Mouse (Mus musculus) midbrain, embryonic 12.5 days (tissue): ENCODE data around the gene Fat3. TPM values are rescaled to one million over a fixed set of nuclear protein-coding genes. Genes with fewer than 3 reads are reported as not detected.

Source experiments
- ATAC-seq: fragments of 200-750 bp; cut with Nextera tagmentation; 2 replicates; pipeline ENCODE4 v1.8.0; 2017; ENCODE audit warnings: low read depth, moderate TSS enrichment, moderate library complexity; ENCODE audit not compliant: low FRiP score
- H3K27ac ChIP-seq: fragments of 300-500 bp; sonication (generic); replicated peaks from 2 replicates; pipeline ENCODE4 v1.5.1; 2016; ENCODE audit warnings: mild to moderate bottlenecking
- H3K27me3 ChIP-seq: fragments of 300-500 bp; sonication (generic); 2 replicates; pipeline ENCODE4 v1.6.1; 2016; ENCODE audit warnings: mild to moderate bottlenecking
- H3K36me3 ChIP-seq: fragments of 300-500 bp; sonication (generic); 2 replicates; pipeline ENCODE4 v1.6.1; 2016
- H3K4me1 ChIP-seq: fragments of 300-500 bp; sonication (generic); 2 replicates; pipeline ENCODE4 v1.6.1; 2016
- H3K4me2 ChIP-seq: fragments of 300-500 bp; sonication (generic); replicated peaks from 2 replicates; pipeline ENCODE4 v1.6.1; 2016; ENCODE audit warnings: mild to moderate bottlenecking, moderate library complexity
- H3K4me3 ChIP-seq: fragments of 300-500 bp; sonication (generic); 2 replicates; pipeline ENCODE4 v1.5.1; 2016; ENCODE audit warnings: mild to moderate bottlenecking
- H3K9ac ChIP-seq: fragments of 300-500 bp; sonication (generic); replicated peaks from 2 replicates; pipeline ENCODE4 v1.6.1; 2016; ENCODE audit warnings: mild to moderate bottlenecking, moderate library complexity
- H3K9me3 ChIP-seq: fragments of 300-500 bp; sonication (generic); 2 replicates; pipeline ENCODE4 v1.6.1; 2016; ENCODE audit warnings: mild to moderate bottlenecking
- WGBS: fragments of 180-500 bp; shearing (Covaris S2); methylation state at CpG from one replicate; pipeline ENCODE4 v1.1.7; 2016; 5-methylcytosine and 5-hydroxymethylcytosine counted together
- polyA plus RNA-seq: library from polyadenylated mRNA; unstranded; fragments of >200 nt; fragmentation: Nextera tagmentation; extraction: Ambion mirVana; gene quantifications from 2 replicates; pipeline ENCODE4 v1.2.1, GENCODE M21; 2016

The Fat3 gene
- polyA plus RNA-seq, 1 experiment from 2014 or later: 12.3 TPM

DNA sequence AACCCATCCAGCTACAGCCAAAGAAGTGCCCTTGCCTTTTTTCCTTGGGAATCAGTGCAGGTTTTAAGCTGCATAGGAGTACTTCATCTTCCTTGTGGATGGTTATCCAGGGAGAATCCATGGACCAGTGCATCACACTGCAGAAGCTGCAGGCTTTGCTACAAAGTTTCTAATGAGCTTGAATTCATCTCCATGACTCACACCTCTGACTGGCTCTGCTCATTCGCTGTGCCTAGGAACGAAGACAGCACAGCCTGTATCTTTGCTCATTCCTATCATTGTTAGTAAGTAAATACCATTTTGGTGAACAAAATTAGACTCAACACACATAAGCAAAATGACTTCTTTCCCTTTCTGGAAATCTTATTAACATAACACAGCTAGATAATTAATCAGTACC lies 78.4 kb downstream of the Fat3 start:
- 90% methylated on average over 2 of the region's 2 CpGs for WGBS
- Histone ChIP-seq H3K27me3 (no peaks in the 10 kb centered on the region), H3K4me3 (no peak overlapping the region), H3K9me3 (no peaks in the 10 kb centered on the region), H3K36me3 (no peaks in the 10 kb centered on the region), H3K9ac (no peak overlapping the region), H3K4me1 (peaks cover 10% of the 10 kb centered on the region; the same call in 1 of the 2 replicates), H3K4me2 (no peak overlapping the region), H3K27ac (no peak overlapping the region)
- no peak for ATAC-seq

DNA sequence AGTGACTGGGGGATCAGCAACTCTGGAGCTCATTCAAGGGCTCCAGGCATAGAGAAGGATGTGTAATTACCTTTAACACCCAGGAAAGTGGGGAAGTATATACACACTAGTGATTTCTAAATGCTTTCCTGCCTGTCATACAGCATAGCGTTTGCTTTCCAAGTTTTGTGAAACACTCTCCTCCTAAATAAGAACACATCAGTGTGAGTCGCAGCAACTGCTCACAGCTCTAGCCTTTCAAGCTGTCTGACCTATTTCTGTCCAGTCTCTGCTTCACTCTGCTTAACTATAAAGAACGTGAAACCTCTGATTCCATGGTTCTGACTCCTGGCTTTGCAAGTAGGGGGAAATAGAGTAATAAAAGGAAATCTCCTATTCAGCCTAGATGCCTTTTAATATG lies 98.3 kb downstream of the Fat3 start:
- H3K4me1 ChIP-seq: peaks cover 46% of the 10 kb centered on the region
- no peak overlapping the region for H3K4me3 ChIP-seq
- H3K27ac ChIP-seq: no peak overlapping the region
- H3K9ac ChIP-seq: no peak overlapping the region
- H3K4me2 ChIP-seq: no peak overlapping the region
- no peaks in the 10 kb centered on the region for H3K27me3 ChIP-seq
- WGBS: 71% methylated on average over 3 of the region's 3 CpGs
- H3K9me3 ChIP-seq: no peaks in the 10 kb centered on the region
- ATAC-seq: no peak
- no peaks in the 10 kb centered on the region for H3K36me3 ChIP-seq

DNA sequence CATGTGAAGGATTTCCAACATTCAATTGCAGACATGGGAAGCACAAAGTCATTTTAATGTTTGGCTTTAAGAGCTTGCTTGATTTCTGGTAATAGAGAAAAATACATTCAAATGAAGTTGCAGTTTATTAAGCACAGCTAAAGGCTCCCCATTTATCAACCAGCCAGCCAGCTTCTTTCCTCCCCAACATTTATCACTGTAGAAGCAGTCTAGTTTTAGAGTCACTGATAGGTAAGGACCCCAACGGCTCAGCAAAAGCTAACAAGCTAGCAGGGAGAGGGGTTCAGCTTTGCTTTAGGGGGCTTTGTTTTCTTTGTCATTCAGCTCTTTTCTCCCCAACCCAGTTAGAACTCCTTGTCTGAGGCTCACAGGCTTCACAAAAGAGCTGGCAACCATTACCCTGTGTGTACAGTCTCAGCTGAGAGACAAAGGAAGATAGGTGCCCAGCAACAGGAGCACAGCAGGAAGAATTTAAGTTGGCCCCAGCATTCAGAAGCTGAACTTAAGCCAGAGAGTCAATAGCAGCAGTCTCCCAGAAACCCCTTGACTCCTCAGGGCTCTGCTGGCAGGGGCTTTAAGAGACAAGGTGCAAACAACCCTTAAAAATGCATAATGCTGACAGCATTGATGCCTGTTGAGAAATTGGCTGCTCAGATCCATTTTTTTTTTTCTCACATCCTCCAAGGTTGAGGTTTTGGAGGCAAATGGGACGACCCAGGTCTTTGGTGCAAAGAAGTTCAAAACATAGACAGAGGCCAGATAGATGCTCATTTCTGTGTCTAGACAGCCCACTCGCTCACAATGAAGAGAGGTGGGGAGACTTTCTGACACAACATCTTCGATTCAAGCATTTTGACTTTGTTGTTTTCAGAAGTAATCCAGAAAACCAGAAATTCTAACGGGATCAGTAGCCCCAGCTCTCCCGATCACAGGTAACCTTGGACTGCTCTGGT lies 102.1 kb downstream of the Fat3 start:
- H3K27me3 ChIP-seq: no peaks in the 10 kb centered on the region
- H3K4me3 ChIP-seq: no peak overlapping the region
- no peak overlapping the region for H3K9ac ChIP-seq
- no peaks in the 10 kb centered on the region for H3K9me3 ChIP-seq
- ATAC-seq: peak; percentile 83
- no peaks in the 10 kb centered on the region for H3K36me3 ChIP-seq
- peak overlapping the region; percentile 1; the same call in 1 of the 2 replicates for H3K4me2 ChIP-seq
- H3K4me1 ChIP-seq: peaks cover 45% of the 10 kb centered on the region
- peak overlapping the region; percentile 75 for H3K27ac ChIP-seq
- 22% methylated on average over 6 of the region's 6 CpGs for WGBS

GRCm38 (mm10) chr9:16389141-16389540 lies 111.9 kb downstream of the Fat3 start:
- 72% methylated on average over 4 of the region's 4 CpGs for WGBS
- no peak overlapping the region for H3K4me3 ChIP-seq
- H3K9me3 ChIP-seq: no peaks in the 10 kb centered on the region
- no peak overlapping the region for H3K27ac ChIP-seq
- no peak overlapping the region for H3K4me2 ChIP-seq
- H3K27me3 ChIP-seq: no peaks in the 10 kb centered on the region
- H3K4me1 ChIP-seq: no peaks in the 10 kb centered on the region
- H3K9ac ChIP-seq: no peak overlapping the region
- ATAC-seq: no peak
- no peaks in the 10 kb centered on the region for H3K36me3 ChIP-seq

DNA sequence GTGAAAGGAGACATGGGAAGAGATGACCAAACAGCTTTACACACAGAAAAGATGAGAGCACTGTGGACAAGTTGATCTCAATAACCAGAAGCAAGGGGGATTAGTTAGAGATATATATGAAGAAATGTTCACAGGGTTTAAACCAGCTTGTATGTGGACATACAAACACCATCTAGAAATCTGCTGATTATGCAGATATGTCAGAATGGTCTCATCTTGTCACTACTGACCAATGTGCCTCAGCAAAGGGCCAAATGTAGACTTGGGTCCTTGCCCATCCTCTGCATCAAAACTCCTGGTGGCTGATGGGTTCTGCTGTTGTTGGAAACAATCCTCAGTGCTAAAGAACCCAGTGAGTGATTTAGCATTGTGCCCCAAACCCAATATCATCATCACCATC lies 113.6 kb downstream of the Fat3 start:
- H3K9me3 ChIP-seq: no peaks in the 10 kb centered on the region
- no peak overlapping the region for H3K27ac ChIP-seq
- H3K36me3 ChIP-seq: no peaks in the 10 kb centered on the region
- H3K27me3 ChIP-seq: no peaks in the 10 kb centered on the region
- no peak overlapping the region for H3K4me2 ChIP-seq
- H3K4me1 ChIP-seq: no peaks in the 10 kb centered on the region
- H3K9ac ChIP-seq: no peak overlapping the region
- no peak overlapping the region for H3K4me3 ChIP-seq
- no peak for ATAC-seq

DNA sequence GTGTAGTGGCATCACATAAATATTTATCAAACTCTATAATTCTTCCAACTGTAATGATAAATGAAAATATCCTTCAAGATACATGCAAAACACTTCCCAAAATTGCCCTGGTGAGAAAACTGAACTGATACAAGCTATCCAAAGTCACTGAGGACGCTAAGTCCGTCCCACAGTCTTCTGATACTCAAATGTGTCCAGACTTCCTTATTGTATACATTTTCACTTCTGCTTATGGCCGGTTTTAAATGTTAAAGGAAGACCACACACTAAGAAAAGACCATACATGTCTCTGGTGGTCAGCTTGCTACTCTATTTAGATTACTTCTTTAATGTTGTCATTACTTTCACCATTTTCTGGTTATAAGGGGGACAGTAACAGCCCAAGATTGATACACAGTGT lies 137.4 kb downstream of the Fat3 start:
- H3K27ac ChIP-seq: no peak overlapping the region
- no peaks in the 10 kb centered on the region for H3K27me3 ChIP-seq

DNA sequence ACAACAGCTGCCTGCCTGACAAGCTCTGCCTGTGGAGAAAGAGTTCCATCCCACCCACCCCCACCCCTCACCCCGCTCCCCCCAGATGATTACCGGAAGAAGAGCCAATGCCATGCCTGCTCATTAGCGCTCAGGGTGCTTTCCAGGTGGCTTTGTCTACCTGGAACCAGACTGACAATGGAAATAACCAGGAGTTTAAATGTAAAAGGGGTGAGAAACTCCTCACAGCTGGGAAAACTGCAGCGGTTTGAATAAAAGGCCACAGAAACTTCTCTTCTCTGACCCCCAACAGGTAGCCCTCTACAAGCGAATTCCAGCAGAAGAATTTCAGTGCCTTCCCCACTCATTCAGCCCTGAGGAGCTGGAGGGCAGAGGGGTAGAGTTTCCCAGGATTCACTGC lies 139.3 kb downstream of the Fat3 start:
- H3K27ac ChIP-seq: no peak overlapping the region
- H3K36me3 ChIP-seq: no peaks in the 10 kb centered on the region
- H3K4me3 ChIP-seq: no peak overlapping the region
- H3K4me2 ChIP-seq: no peak overlapping the region
- peaks cover 19% of the 10 kb centered on the region for H3K4me1 ChIP-seq
- H3K9me3 ChIP-seq: no peaks in the 10 kb centered on the region
- 15% methylated on average over 5 of the region's 5 CpGs for WGBS
- no peaks in the 10 kb centered on the region for H3K27me3 ChIP-seq
- ATAC-seq: no peak
- H3K9ac ChIP-seq: no peak overlapping the region

More for the DNA sequence above, 137.4 kb downstream of the Fat3 start:
- no peak overlapping the region for H3K9ac ChIP-seq
- 89% methylated on average over 3 of the region's 3 CpGs for WGBS
- H3K9me3 ChIP-seq: no peaks in the 10 kb centered on the region
- H3K36me3 ChIP-seq: no peaks in the 10 kb centered on the region
- no peak for ATAC-seq
- no peak overlapping the region for H3K4me3 ChIP-seq
- peaks cover 11% of the 10 kb centered on the region for H3K4me1 ChIP-seq
- H3K4me2 ChIP-seq: no peak overlapping the region

GRCm38 (mm10) chr9:16356636-16357035 lies 144.4 kb downstream of the Fat3 start:
- H3K27me3 ChIP-seq: no peaks in the 10 kb centered on the region
- no peak overlapping the region for H3K4me3 ChIP-seq
- H3K4me2 ChIP-seq: no peak overlapping the region
- peaks cover 41% of the 10 kb centered on the region for H3K4me1 ChIP-seq
- no peak overlapping the region for H3K9ac ChIP-seq
- ATAC-seq: no peak
- no peaks in the 10 kb centered on the region for H3K9me3 ChIP-seq
- 88% methylated on average over 4 of the region's 4 CpGs for WGBS
- H3K27ac ChIP-seq: no peak overlapping the region
- H3K36me3 ChIP-seq: no peaks in the 10 kb centered on the region

- Histone ChIP-seq H3K4me1 (peaks cover 42% of the 10 kb centered on the region), H3K9me3 (no peaks in the 10 kb centered on the region), H3K9ac (no peak overlapping the region), H3K36me3 (no peaks in the 10 kb centered on the region), H3K27me3 (no peaks in the 10 kb centered on the region), H3K4me3 (no peak overlapping the region), H3K27ac (no peak overlapping the region), H3K4me2 (no peak overlapping the region)
- 20% methylated on average over 1 of the region's 1 CpGs for WGBS
- ATAC-seq: no peak
Measured at GRCm38 (mm10) chr9:16354906-16355305, 146.2 kb downstream of the Fat3 start.

DNA sequence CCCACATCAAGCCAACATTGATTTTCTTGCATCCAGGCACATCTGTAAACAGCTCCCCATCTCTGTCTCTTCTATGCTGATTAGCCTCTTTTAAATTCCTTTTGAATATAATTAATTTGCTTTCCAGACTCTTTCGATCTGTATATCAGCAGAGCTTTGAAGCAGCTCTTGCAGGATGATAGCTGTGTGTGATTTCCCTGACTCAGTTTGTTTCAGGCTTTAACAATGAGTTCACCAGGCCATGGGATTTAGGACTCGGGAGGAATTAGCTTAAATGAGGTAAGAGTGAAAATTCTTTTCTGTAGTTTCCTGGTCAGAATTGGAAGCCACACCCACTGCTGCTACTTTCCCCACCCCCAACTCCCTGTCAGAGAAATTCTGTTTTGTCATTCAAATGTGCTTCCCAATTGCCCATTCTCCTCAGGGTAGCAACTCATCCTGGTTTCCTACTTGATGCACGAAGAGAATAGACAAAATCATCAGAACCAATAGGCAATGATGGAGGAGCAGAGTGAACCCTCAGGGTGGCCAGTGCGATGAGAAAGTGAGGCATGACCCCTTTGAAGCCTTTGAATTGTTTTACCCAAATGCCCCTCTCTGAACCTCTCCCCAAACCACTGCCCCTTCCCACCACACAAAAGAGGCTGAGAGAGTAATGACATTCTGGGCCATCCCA lies 147.9 kb downstream of the Fat3 start:
- H3K4me3 ChIP-seq: no peak overlapping the region
- no peaks in the 10 kb centered on the region for H3K36me3 ChIP-seq
- peak overlapping the region; percentile 63 for H3K27ac ChIP-seq
- 5% methylated on average over 4 of the region's 4 CpGs for WGBS
- no peaks in the 10 kb centered on the region for H3K27me3 ChIP-seq
- peak overlapping the region; percentile 38 for H3K4me2 ChIP-seq
- peaks cover 36% of the 10 kb centered on the region for H3K4me1 ChIP-seq
- no peak overlapping the region for H3K9ac ChIP-seq
- H3K9me3 ChIP-seq: no peaks in the 10 kb centered on the region
- peak; percentile 82 for ATAC-seq

GRCm38 (mm10) chr9:16352486-16353048 lies 148.5 kb downstream of the Fat3 start:
- H3K9ac ChIP-seq: no peak overlapping the region
- no peaks in the 10 kb centered on the region for H3K27me3 ChIP-seq
- peak overlapping the region; percentile 63 for H3K27ac ChIP-seq
- H3K4me3 ChIP-seq: no peak overlapping the region
- WGBS: 39% methylated on average over 3 of the region's 4 CpGs
- H3K4me1 ChIP-seq: peaks cover 33% of the 10 kb centered on the region
- H3K4me2 ChIP-seq: peak overlapping the region; percentile 38
- peak; percentile 61 for ATAC-seq
- no peaks in the 10 kb centered on the region for H3K9me3 ChIP-seq
- no peaks in the 10 kb centered on the region for H3K36me3 ChIP-seq
